Mouse (Mus musculus): ENCODE data around the gene Trim44. TPM values are rescaled to one million over a fixed set of nuclear protein-coding genes. Genes with fewer than 3 reads are reported as not detected.

Gene Trim44
- polyA plus RNA-seq, 1 experiment from 2014 or later = 29.9 TPM

DNA sequence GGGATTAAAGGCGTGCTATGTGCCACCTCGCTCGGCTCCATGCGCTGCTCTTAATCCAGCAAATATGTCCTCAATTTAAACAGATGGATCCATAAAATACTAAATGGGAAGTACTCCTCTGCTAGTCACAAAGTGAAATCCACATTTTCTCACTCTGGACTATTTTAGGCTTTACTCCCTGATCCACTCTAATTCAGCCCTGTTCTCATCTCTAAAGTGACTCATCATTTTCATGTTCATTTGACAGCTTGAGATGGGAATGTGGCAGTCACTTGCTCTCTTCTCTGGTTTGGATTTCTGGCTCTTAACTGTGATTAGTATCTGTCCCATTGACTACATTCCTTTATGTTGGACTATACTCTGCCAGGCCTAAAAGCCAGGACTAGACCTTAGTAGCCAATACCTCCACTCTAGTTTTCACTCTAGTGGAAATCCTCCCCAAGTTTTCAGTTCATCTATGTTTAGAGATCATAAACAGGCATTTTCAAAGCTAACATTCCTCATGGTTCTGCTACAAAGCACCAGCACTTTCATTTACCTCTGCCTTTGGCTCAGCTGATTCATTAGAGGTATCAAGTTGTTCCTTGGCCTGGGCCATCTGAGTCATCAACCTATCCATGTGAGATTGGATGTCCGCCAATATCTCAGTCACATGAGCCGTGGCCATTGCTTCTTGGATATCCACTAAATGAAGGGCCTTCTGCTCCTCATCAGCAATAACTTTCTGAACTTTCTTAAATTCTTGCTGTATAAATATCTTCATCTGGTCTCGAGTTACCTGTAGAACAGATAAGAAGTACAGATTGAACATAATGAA is 50.5 kb downstream of the Trim44 start:
- Histone ChIP-seq H3K27me3 (no peaks in the 10 kb centered on the region), H3K36me3 (peaks cover 21% of the 10 kb centered on the region), H3K9me3 (no peaks in the 10 kb centered on the region), H3K4me2 (no peak overlapping the region), H3K9ac (no peak overlapping the region), H3K4me1 (no peaks in the 10 kb centered on the region; the same call in 1 of the 2 replicates), H3K4me3 (no peak overlapping the region), H3K27ac (no peak overlapping the region)
- no peak for ATAC-seq (ENCODE audit: insufficient number of reproducible peaks, insufficient read depth, low FRiP score, low TSS enrichment, low read depth)
- 93% methylated on average over 7 of the region's 7 CpGs for WGBS

DNA sequence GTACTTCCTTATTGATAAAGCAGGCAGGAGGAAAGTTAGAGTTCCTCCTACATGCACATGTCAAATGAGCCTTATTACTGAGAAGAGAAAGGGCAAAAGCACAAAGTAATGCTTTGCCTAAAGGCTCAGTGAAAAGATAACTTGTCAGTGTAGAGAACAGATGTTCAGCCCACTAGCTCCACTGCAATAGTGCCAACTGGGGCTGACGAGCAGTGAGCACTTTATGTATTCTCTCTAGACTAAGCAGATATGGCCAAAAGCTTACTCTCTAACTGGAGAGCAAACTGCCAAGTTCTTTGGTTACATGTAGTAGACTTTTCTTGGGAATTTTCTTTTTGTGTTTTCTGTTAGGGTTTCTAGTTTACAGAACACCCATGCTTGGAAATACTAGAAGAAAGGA is 53.6 kb downstream of the Trim44 start:
- no peak overlapping the region for H3K4me3 ChIP-seq
- H3K4me2 ChIP-seq = no peak overlapping the region
- peaks cover 21% of the 10 kb centered on the region for H3K36me3 ChIP-seq
- no peak for ATAC-seq (ENCODE audit: insufficient number of reproducible peaks, insufficient read depth, low FRiP score, low TSS enrichment, low read depth)
- no peaks in the 10 kb centered on the region for H3K27me3 ChIP-seq
- 61% methylated on average over 1 of the region's 1 CpGs for WGBS
- H3K9me3 ChIP-seq = no peaks in the 10 kb centered on the region
- H3K9ac ChIP-seq = no peak overlapping the region
- no peaks in the 10 kb centered on the region; the same call in 1 of the 2 replicates for H3K4me1 ChIP-seq
- H3K27ac ChIP-seq = no peak overlapping the region

DNA sequence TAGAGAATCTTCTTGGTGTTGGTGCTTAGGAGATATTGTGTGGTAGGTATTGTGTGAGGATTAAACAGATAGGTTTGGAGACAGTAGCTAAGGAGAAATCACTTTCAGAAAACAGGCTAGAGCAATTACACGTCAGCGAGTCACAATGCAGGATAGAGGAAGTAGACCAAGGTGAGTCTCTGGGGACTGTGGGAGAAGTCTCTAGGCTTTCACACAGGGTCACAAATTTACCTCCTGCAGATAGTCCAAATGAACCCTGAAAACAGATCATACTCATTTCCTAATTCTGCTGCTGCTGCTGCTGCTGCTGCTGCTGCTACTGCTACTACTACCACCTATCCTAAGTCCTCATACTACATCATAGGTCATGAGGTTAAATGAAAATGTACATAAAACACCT is 66.2 kb downstream of the Trim44 start:
- no peak overlapping the region for H3K4me3 ChIP-seq
- H3K27ac ChIP-seq = no peak overlapping the region
- H3K9me3 ChIP-seq = no peaks in the 10 kb centered on the region
- H3K27me3 ChIP-seq = no peaks in the 10 kb centered on the region
- 88% methylated on average over 2 of the region's 2 CpGs for WGBS
- no peak overlapping the region for H3K4me2 ChIP-seq
- ATAC-seq (ENCODE audit: insufficient number of reproducible peaks, insufficient read depth, low FRiP score, low TSS enrichment, low read depth) = no peak
- H3K4me1 ChIP-seq = no peaks in the 10 kb centered on the region
- no peak overlapping the region for H3K9ac ChIP-seq
- H3K36me3 ChIP-seq = peaks cover 25% of the 10 kb centered on the region

DNA sequence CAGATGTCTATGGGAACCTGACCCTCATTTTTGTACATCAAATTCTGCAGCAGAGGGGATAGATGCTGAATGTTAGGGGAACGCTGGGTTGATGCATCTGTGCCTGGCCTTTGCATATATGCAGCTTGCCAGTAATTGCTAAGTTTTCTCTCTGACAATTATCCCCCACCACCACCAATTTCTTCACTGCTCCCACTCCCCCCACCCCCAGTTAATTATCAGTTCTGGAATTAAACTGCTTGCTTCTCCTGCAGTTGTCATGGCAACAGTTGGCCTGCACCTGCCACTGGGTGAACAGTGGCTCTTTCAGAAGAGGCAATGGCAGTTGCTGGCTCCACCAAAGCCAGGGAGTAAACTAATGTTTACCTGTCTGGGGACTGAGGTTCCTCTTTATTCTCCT is 70.8 kb downstream of the Trim44 start:
- Histone ChIP-seq H3K4me2 (no peak overlapping the region), H3K9ac (no peak overlapping the region), H3K27ac (no peak overlapping the region), H3K36me3 (no peaks in the 10 kb centered on the region), H3K9me3 (no peaks in the 10 kb centered on the region), H3K4me3 (no peak overlapping the region), H3K27me3 (no peaks in the 10 kb centered on the region), H3K4me1 (no peaks in the 10 kb centered on the region; the same call in 1 of the 2 replicates)
- 91% methylated on average over 1 of the region's 1 CpGs for WGBS
- ATAC-seq (ENCODE audit: insufficient number of reproducible peaks, insufficient read depth, low FRiP score, low TSS enrichment, low read depth) = no peak

DNA sequence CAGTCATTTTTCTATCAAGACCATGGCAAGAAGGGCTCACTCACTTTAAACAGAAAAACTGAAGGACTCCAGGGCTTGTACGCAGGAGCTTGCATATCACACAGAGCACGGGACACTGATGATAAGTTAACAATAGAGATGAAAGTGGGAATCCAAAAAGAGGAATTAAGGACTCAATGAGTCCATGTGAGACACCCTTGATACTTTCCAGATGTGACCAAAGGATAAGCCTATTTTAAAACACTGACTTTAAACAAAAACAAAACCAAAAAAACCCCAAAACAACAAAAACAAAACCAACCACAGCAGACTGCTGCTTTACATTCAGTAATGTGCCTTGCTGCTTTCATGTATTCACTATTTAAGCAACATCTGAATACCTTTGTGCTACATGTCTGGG is 75.7 kb downstream of the Trim44 start:
- WGBS = 53% methylated on average over 2 of the region's 2 CpGs
- no peaks in the 10 kb centered on the region for H3K9me3 ChIP-seq
- H3K27me3 ChIP-seq = no peaks in the 10 kb centered on the region
- H3K9ac ChIP-seq = no peak overlapping the region
- H3K4me2 ChIP-seq = no peak overlapping the region
- ATAC-seq (ENCODE audit: insufficient number of reproducible peaks, insufficient read depth, low FRiP score, low TSS enrichment, low read depth) = no peak
- no peak overlapping the region for H3K4me3 ChIP-seq
- no peak overlapping the region for H3K27ac ChIP-seq
- H3K4me1 ChIP-seq = no peaks in the 10 kb centered on the region; the same call in 1 of the 2 replicates
- no peaks in the 10 kb centered on the region for H3K36me3 ChIP-seq

DNA sequence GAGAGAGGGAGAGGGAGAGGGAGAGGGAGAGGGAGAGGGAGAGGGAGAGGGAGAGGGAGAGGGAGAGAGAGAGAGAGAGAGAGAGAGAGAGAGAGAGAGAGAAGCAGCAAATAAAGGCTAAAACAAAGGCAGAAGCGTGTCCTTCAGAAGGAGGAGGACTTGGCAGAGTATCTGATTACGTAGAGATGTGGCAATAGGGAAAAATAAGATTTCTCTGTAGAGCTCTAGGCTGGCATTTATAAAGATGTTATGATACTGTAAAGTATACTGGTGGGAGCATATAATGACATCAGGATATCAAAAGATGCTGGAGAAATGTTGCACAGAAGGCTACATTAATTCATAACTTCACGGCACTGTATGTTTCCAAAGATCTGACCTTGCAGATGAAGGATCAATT is 76.5 kb downstream of the Trim44 start:
- no peaks in the 10 kb centered on the region for H3K9me3 ChIP-seq
- no peak for ATAC-seq (ENCODE audit: insufficient number of reproducible peaks, insufficient read depth, low FRiP score, low TSS enrichment, low read depth)
- no peak overlapping the region for H3K9ac ChIP-seq
- H3K36me3 ChIP-seq = no peaks in the 10 kb centered on the region
- no peak overlapping the region for H3K4me3 ChIP-seq
- no peak overlapping the region for H3K4me2 ChIP-seq
- 58% methylated on average over 3 of the region's 3 CpGs for WGBS
- no peaks in the 10 kb centered on the region; the same call in 1 of the 2 replicates for H3K4me1 ChIP-seq
- no peaks in the 10 kb centered on the region for H3K27me3 ChIP-seq
- no peak overlapping the region for H3K27ac ChIP-seq

DNA sequence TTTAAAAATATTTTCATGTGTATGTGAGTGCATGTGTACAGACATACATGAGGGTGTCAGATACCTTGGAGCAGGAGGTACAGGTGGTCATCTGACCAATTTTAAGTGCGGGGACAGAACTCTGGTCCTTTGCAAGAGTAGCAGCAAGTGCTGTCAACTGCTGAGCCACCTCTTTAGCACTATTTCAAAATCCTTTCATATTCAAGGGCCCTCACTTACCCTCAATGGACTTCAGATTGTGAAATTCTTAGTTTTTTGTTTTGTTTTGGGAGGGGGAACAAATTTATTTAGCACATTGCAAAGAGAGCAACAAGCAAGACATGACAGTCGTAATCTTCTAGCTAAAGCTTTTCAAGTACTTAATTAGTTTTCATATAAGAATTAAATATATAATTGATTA is 81.7 kb downstream of the Trim44 start:
- Histone ChIP-seq H3K4me1 (no peaks in the 10 kb centered on the region), H3K36me3 (no peaks in the 10 kb centered on the region), H3K27ac (no peak overlapping the region), H3K9ac (no peak overlapping the region), H3K9me3 (no peaks in the 10 kb centered on the region), H3K27me3 (no peaks in the 10 kb centered on the region), H3K4me3 (no peak overlapping the region), H3K4me2 (no peak overlapping the region)
- ATAC-seq (ENCODE audit: insufficient number of reproducible peaks, insufficient read depth, low FRiP score, low TSS enrichment, low read depth) = no peak
- 89% methylated on average over 2 of the region's 2 CpGs for WGBS

DNA sequence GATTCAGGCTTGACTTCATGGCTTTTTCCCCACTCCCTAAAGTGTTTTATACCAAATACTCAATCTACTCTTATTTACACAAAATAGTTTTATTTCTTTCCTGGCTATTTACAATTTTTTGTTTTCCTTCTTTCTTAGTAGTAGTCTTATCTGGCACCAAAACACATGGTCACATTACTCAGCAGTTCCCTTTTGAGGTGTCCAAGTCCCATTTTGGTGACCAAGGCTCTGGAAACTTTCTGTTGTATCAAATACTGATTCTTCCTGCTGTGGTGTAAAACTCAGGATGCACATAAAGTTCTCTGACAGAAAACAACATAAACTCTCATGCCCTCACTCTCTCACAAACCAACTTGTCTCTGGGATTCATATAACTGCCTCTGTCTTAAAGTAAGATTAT is 83.3 kb downstream of the Trim44 start:
- no peaks in the 10 kb centered on the region for H3K36me3 ChIP-seq
- no peak overlapping the region for H3K4me2 ChIP-seq
- H3K4me1 ChIP-seq = no peaks in the 10 kb centered on the region
- ATAC-seq (ENCODE audit: insufficient number of reproducible peaks, insufficient read depth, low FRiP score, low TSS enrichment, low read depth) = no peak
- H3K27ac ChIP-seq = no peak overlapping the region
- no peak overlapping the region for H3K9ac ChIP-seq
- H3K4me3 ChIP-seq = no peak overlapping the region
- H3K27me3 ChIP-seq = no peaks in the 10 kb centered on the region
- no peaks in the 10 kb centered on the region for H3K9me3 ChIP-seq

DNA sequence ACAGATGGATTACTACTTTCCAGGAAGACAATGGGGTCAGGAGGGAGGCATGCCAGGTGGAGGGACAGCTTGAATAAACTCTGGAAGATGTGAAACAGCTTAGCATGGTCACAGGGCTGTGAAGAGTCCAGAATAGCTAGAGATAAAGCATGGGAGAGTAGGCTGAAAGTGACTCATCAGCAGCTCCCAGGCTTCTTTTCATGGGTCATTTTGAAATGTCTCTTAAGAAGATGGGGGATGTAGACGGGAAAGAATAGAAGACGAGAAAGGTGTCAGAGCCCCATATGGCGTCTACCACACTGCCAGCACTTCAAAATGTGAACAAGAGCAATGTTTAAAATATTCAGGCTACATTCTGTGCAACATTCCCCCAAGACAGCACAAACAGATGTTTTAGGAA is 91.1 kb downstream of the Trim44 start:
- 55% methylated on average over 3 of the region's 3 CpGs for WGBS
- no peak for ATAC-seq (ENCODE audit: insufficient number of reproducible peaks, insufficient read depth, low FRiP score, low TSS enrichment, low read depth)
- no peak overlapping the region for H3K4me2 ChIP-seq
- H3K4me1 ChIP-seq = peaks cover 16% of the 10 kb centered on the region
- no peak overlapping the region for H3K27ac ChIP-seq
- H3K9me3 ChIP-seq = no peaks in the 10 kb centered on the region
- no peaks in the 10 kb centered on the region for H3K36me3 ChIP-seq
- H3K4me3 ChIP-seq = no peak overlapping the region
- H3K27me3 ChIP-seq = no peaks in the 10 kb centered on the region
- H3K9ac ChIP-seq = no peak overlapping the region

DNA sequence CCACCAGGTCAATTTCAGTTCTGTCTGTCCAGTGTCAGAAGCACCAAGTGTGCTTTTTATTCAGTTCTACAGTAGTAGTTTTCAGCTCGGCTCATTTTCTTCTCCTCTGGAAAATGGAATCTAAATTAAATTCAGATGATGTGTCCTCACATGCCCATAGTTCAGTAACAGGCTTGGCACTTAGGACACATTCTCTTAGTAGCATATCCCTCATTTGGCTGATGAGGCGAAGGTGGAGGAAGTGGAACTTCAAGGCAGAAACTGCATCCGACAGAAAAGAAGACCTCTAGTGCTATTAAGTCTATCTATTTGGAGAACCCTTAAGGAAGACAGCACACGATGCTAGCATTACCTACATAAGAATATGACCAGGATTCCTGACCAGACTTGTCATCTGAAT is 92.5 kb downstream of the Trim44 start:
- no peak for ATAC-seq (ENCODE audit: insufficient number of reproducible peaks, insufficient read depth, low FRiP score, low TSS enrichment, low read depth)
- 69% methylated on average over 4 of the region's 4 CpGs for WGBS
- H3K9ac ChIP-seq = no peak overlapping the region
- H3K4me3 ChIP-seq = no peak overlapping the region
- H3K4me2 ChIP-seq = no peak overlapping the region
- H3K9me3 ChIP-seq = no peaks in the 10 kb centered on the region
- H3K27ac ChIP-seq = no peak overlapping the region
- H3K36me3 ChIP-seq = no peaks in the 10 kb centered on the region
- H3K4me1 ChIP-seq = peaks cover 16% of the 10 kb centered on the region
- no peaks in the 10 kb centered on the region for H3K27me3 ChIP-seq

DNA sequence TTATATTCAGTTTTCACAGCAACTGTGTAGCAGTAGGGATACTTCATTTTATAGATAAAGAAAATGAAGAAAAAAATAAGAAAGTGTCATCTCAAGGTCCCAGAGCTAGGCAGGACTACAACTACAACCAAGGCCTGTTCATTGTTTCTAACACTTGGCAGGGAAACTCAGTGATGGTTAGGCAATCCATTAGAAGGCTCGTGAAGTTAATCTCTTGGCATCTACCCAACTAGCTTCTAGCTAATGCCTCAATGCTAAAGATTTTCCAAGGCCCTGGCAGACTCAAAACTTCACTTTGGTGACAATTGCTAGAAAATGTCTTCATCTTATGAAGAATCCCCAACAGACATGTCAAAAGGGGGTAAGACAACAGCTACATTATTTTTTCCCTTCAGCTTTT is 93.0 kb downstream of the Trim44 start:
- H3K4me3 ChIP-seq = no peak overlapping the region
- no peaks in the 10 kb centered on the region for H3K36me3 ChIP-seq
- H3K4me2 ChIP-seq = no peak overlapping the region
- H3K27me3 ChIP-seq = no peaks in the 10 kb centered on the region
- ATAC-seq (ENCODE audit: insufficient number of reproducible peaks, insufficient read depth, low FRiP score, low TSS enrichment, low read depth) = no peak
- WGBS = 40% methylated on average over 1 of the region's 1 CpGs
- H3K9ac ChIP-seq = no peak overlapping the region
- H3K27ac ChIP-seq = no peak overlapping the region
- H3K9me3 ChIP-seq = no peaks in the 10 kb centered on the region
- H3K4me1 ChIP-seq = peaks cover 16% of the 10 kb centered on the region

DNA sequence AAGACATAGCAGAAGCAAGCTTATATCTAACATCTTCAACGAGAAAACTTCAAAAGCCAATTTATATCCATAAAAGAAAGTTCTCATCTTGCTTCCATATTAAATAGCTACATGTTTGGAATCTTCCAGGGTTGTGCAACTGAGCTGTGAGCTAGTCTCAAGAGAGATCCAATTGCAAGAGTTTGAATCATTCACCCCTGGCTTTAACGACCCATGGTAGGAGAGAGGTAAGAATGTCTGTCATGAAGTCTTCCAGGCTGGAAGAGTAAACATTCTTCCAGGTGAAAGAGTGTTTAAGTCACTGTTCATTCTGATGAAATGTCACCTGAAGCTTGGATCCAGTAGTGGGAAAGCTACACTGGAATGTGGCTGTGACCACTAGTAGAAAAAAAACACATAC is 93.6 kb downstream of the Trim44 start:
- peaks cover 16% of the 10 kb centered on the region for H3K4me1 ChIP-seq
- no peak overlapping the region for H3K4me2 ChIP-seq
- no peaks in the 10 kb centered on the region for H3K9me3 ChIP-seq
- no peak for ATAC-seq (ENCODE audit: insufficient number of reproducible peaks, insufficient read depth, low FRiP score, low TSS enrichment, low read depth)
- H3K27ac ChIP-seq = no peak overlapping the region
- no peak overlapping the region for H3K4me3 ChIP-seq
- H3K27me3 ChIP-seq = no peaks in the 10 kb centered on the region
- H3K9ac ChIP-seq = no peak overlapping the region
- 83% methylated on average over 2 of the region's 2 CpGs for WGBS
- no peaks in the 10 kb centered on the region for H3K36me3 ChIP-seq
